Mouse (Mus musculus) ES-Bruce4 (cell line): ENCODE data around the gene Ipp. TPM values are rescaled to one million over a fixed set of nuclear protein-coding genes. Genes with fewer than 3 reads are reported as not detected.

Experiments
- H3K27ac ChIP-seq: 2 replicates; pipeline ENCODE4 v1.5.1; 2012; ENCODE audit warnings: low read length, inconsistent platforms; ENCODE audit not compliant: insufficient read depth
- H3K27me3 ChIP-seq: 2 replicates; pipeline ENCODE4 v1.6.1; 2012; ENCODE audit warnings: mild to moderate bottlenecking, low read length, inconsistent platforms; ENCODE audit not compliant: control insufficient read depth, poor library complexity, insufficient read depth, severe bottlenecking
- H3K36me3 ChIP-seq: 2 replicates; pipeline ENCODE4 v1.6.1; 2012; ENCODE audit warnings: inconsistent platforms, mild to moderate bottlenecking, low read length, moderate library complexity; ENCODE audit not compliant: control insufficient read depth, poor library complexity, insufficient read depth, severe bottlenecking
- H3K4me1 ChIP-seq: one replicate; pipeline ENCODE4 v1.8.1; 2011; ENCODE audit warnings: low read length; ENCODE audit not compliant: control insufficient read depth, insufficient read depth
- H3K4me3 ChIP-seq: 2 replicates; pipeline ENCODE4 v1.5.1; 2011; ENCODE audit warnings: low read depth, mild to moderate bottlenecking, low read length
- H3K9ac ChIP-seq: 2 replicates; pipeline ENCODE4 v1.6.1; 2012; ENCODE audit warnings: low read depth, mild to moderate bottlenecking, inconsistent platforms; ENCODE audit not compliant: poor library complexity, severe bottlenecking
- H3K9me3 ChIP-seq: replicated peaks from 2 replicates; pipeline ENCODE4 v1.6.1; 2012; ENCODE audit warnings: mild to moderate bottlenecking, low read length, inconsistent platforms; ENCODE audit not compliant: control insufficient read depth, poor library complexity, insufficient read depth, severe bottlenecking
- CTCF ChIP-seq: IDR thresholded peaks from one replicate; pipeline ENCODE4 v1.8.1; 2011; ENCODE audit warnings: low read depth, low read length
- EP300 ChIP-seq: IDR thresholded peaks from 2 replicates; pipeline ENCODE4 v1.6.1; 2011; ENCODE audit warnings: low read depth, low read length; ENCODE audit not compliant: insufficient read depth
- POLR2A ChIP-seq: IDR thresholded peaks from one replicate; pipeline ENCODE4 v1.8.1; 2011; ENCODE audit warnings: low read length; ENCODE audit not compliant: insufficient read depth
- polyA plus RNA-seq: library from polyadenylated mRNA; stranded (reverse); fragments of >200 nt; gene quantifications from 2 replicates; pipeline ENCODE4 v1.2.4, GENCODE M21; 2011; ENCODE audit warnings: low read depth; ENCODE audit not compliant: missing spikeins, insufficient read depth, insufficient read length

Ipp gene
- polyA plus RNA-seq, 1 experiment: 13.2 TPM

- Histone ChIP-seq H3K27ac (no peak overlapping the region), H3K27me3 (no peaks in the 10 kb centered on the region), H3K4me3 (peak overlapping the region; percentile 80), H3K9ac (peak overlapping the region; percentile 20; the same call in 1 of the 2 replicates), H3K4me1 (no peaks in the 10 kb centered on the region), H3K9me3 (no peaks in the 10 kb centered on the region), H3K36me3 (no peaks in the 10 kb centered on the region)
- no peak for TF ChIP-seq CTCF
Measured at GRCm38 (mm10) chr4:116506886-116507424, 394 bp upstream of the Ipp start.

GRCm38 (mm10) chr4:116531109-116531508, 23.8 kb downstream of the Ipp start:
- TF ChIP-seq EP300: no peak
- no peak for TF ChIP-seq POLR2A
- no peak for TF ChIP-seq CTCF
- no peak overlapping the region for H3K4me3 ChIP-seq
- no peaks in the 10 kb centered on the region for H3K36me3 ChIP-seq
- no peaks in the 10 kb centered on the region for H3K9me3 ChIP-seq
- H3K27me3 ChIP-seq: no peaks in the 10 kb centered on the region
- H3K27ac ChIP-seq: no peak overlapping the region
- H3K9ac ChIP-seq: no peak overlapping the region
- H3K4me1 ChIP-seq: no peaks in the 10 kb centered on the region

GRCm38 (mm10) chr4:116536351-116536750, 29.0 kb downstream of the Ipp start:
- no peaks in the 10 kb centered on the region for H3K36me3 ChIP-seq
- H3K4me1 ChIP-seq: no peaks in the 10 kb centered on the region
- no peak overlapping the region for H3K9ac ChIP-seq
- TF ChIP-seq EP300: no peak
- TF ChIP-seq CTCF: no peak
- no peak for TF ChIP-seq POLR2A
- H3K27me3 ChIP-seq: no peaks in the 10 kb centered on the region
- H3K27ac ChIP-seq: no peak overlapping the region
- H3K4me3 ChIP-seq: no peak overlapping the region
- no peaks in the 10 kb centered on the region for H3K9me3 ChIP-seq

- Histone ChIP-seq H3K9ac (no peak overlapping the region), H3K36me3 (no peaks in the 10 kb centered on the region), H3K9me3 (no peaks in the 10 kb centered on the region), H3K4me3 (no peak overlapping the region), H3K27me3 (no peaks in the 10 kb centered on the region), H3K27ac (no peak overlapping the region), H3K4me1 (no peaks in the 10 kb centered on the region)
- TF ChIP-seq POLR2A (no peak), CTCF (no peak), EP300 (no peak)
Measured at GRCm38 (mm10) chr4:116537737-116538136, 30.4 kb downstream of the Ipp start.

DNA sequence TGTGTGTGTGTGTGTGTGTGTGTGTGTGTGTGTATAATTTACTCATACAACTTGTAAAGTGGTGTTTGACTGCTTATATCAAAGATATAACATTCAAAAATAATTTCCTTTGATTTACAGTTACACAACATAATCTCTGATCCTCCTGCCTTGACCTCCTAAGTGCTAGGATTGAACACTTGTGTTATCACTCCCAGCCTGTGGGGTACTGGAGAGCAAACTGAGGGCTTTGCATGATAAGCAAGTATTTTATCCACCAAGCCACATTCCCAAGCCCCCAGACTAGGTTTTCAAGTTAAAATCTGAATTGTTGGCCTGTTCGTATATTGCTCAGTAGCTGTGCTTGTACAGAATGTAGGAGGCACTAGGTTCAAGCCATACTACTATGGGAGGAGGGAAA, 43.1 kb downstream of the Ipp start:
- peaks cover 20% of the 10 kb centered on the region for H3K36me3 ChIP-seq
- no peak overlapping the region for H3K27ac ChIP-seq
- no peaks in the 10 kb centered on the region for H3K4me1 ChIP-seq
- no peak overlapping the region for H3K9ac ChIP-seq
- no peaks in the 10 kb centered on the region for H3K9me3 ChIP-seq
- H3K27me3 ChIP-seq: no peaks in the 10 kb centered on the region
- no peak overlapping the region for H3K4me3 ChIP-seq
- no peak for TF ChIP-seq EP300
- TF ChIP-seq CTCF: no peak
- TF ChIP-seq POLR2A: no peak

- TF ChIP-seq EP300 (no peak), CTCF (no peak), POLR2A (no peak)
- peaks cover 20% of the 10 kb centered on the region for H3K36me3 ChIP-seq
- H3K27ac ChIP-seq: no peak overlapping the region
- no peaks in the 10 kb centered on the region for H3K9me3 ChIP-seq
- no peaks in the 10 kb centered on the region for H3K4me1 ChIP-seq
- H3K27me3 ChIP-seq: no peaks in the 10 kb centered on the region
- no peak overlapping the region for H3K4me3 ChIP-seq
- H3K9ac ChIP-seq: no peak overlapping the region
Measured at GRCm38 (mm10) chr4:116553035-116553434, 45.7 kb downstream of the Ipp start.
